Mouse (Mus musculus): ENCODE results near the gene Svop.

GRCm38 (mm10) chr5:114072262-114072661 lies 19.1 kb downstream of the Svop start:
- TF ChIP-seq CTCF (IDR thresholded peaks at IDR 0.05; ENCODE audit: insufficient read depth, low read length) (no peak), POLR2A (IDR thresholded peaks at IDR 0.05; ENCODE audit: borderline replicate concordance, extremely low read depth, low read depth, low read length) (no peak)

Measured in lung, adult 2 months (tissue).